Mouse (Mus musculus): ENCODE data around the gene Eif4a3. TPM values are rescaled to one million over a fixed set of nuclear protein-coding genes. Genes with fewer than 3 reads are reported as not detected.
"Not testable (repeated sequence)": the region's sequence is repeated elsewhere in the genome, so short reads cannot be mapped to it uniquely, and the experiment has no call there.

Eif4a3 gene
- polyA plus RNA-seq, 1 experiment from 2014 or later = 147 TPM

DNA sequence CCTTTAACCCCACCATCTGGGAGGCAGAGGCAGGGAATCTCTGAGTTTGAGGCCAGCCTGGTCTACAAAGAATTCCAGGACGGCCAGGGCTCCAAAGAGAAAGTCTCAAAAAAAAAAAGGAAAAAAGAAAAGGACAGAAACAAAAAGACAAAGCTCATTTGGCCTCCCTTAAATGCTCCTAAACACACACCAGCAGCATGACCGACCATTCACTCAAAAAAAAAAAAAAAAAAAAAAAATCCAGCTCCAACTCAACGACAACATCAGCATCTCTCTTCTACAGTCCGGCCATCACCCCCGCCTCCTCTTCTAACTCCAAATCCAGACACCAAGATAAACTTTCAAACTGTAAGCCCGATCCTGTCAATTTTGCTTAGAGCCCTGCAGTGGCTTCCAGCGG lies 972 bp downstream of the Eif4a3 start:
- ATAC-seq = no peak
- ChIA-PET POLR2A (interaction anchor here (0.6 to 1.3 kb wide), 4 partner anchors 8 to 26 kb away, joined by 3 to 5 read pairs (median 3); no protein-coding TSS in a partner anchor), CTCF (interaction anchor here (0.9 kb wide), 1 partner anchor 12 kb away, joined by 3 read pairs; no protein-coding TSS in a partner anchor)
- in situ Hi-C loops (cut with MboI; ENCODE audit: low pct_unique_long_range_greater_than_20kb) = no loop called here
- no peak for TF ChIP-seq CTCF (IDR thresholded peaks at IDR 0.05)
- H3K27me3 ChIP-seq = no peaks in the 10 kb centered on the region
- DNase-seq (ENCODE audit: low read depth, low spot score) = no peak

DNA sequence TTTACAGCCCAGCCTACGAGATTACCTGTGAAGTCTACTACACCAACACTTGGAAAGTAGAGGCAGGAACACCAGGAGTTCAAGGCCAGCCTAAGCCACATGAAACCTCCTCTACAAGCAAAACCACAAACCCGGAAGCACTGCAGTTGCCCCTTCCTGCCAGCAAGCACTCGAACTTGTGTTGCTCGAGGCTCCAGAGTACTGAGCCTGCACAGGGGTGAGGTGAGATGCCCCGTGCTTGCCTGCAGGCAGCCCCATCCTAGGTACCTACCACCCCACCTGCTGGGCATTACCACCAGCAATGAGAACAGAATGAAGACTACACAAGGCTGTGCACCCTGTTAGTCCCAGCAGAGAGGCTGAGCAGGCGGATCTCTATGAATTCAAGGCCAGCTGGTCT lies 1.9 kb downstream of the Eif4a3 start:
- ATAC-seq (no peak), DNase-seq (ENCODE audit: low read depth, low spot score) (no peak)
- ChIA-PET POLR2A (no interaction called here), CTCF (no interaction called here)
- no peak for TF ChIP-seq CTCF (IDR thresholded peaks at IDR 0.05)
- in situ Hi-C loops (cut with MboI; ENCODE audit: low pct_unique_long_range_greater_than_20kb) = no loop called here
- no peaks in the 10 kb centered on the region for H3K27me3 ChIP-seq

DNA sequence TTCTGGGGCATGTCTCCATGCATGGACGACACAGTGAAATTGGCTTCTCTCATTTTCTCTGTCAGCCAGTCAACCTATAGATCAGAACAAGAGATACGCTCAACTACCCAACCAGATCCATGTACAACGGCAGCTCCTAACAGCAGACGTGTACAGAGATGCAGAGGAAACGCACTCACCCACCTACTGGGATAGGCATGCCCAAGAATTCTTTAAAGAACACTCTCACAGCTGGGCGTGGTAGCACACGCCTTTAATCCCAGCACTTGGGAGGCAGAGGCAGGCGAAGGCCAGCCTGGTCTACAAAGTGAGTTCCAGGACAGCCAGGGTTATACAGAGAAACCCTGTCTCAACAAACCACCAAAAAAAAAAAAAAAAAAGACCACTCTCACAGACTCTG lies 7.0 kb downstream of the Eif4a3 start:
- CTCF ChIA-PET = interaction anchor here (2.5 kb wide), 1 partner anchor 20 kb away, joined by 5 read pairs; no protein-coding TSS in a partner anchor
- DNase-seq (ENCODE audit: low read depth, low spot score); ATAC-seq; H3K27me3 ChIP-seq; in situ Hi-C loops (cut with MboI; ENCODE audit: low pct_unique_long_range_greater_than_20kb): not testable (repeated sequence)
- POLR2A ChIA-PET = interaction anchor here (0.7 to 2.1 kb wide), 2 partner anchors 12 to 14 kb away, joined by 3 to 6 read pairs; no protein-coding TSS in a partner anchor

DNA sequence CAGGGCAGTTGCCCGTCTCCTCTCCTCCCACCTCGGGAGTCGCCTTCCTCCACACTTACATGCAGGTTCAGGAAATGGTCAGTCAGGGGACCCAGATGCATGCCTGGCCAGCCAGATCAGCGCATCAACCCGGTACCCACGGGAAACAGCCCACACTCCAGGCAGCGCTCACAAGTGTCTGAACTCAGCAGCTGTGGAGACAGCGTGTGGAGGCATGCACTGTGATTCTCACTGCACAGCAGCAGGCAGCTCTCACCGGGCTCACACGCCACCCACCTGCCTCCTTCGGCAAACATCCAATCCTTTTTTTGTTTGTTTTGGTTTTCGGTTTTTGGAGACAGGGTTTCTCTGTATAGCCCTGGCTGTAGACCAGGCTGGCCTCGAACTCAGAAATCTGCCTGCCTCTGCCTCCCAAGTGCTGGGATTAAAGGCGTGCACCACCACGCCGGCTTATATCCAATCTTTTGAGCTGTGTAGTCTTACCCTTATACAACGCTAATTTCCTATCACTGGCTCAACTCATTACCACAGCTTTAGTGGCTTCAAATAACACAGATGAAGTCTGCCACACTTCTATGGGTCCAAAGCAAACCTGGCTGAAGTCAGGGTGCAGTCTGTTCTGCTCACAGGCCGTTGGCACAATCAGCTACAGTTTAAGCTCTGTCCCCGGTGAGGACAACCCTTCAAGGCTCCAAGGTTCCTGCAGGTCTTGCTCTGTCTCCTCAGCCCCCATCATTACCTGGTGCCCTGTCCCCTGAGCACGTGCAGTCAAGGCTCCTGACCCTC lies 12.5 kb downstream of the Eif4a3 start:
- CTCF ChIA-PET = interaction anchor here (1.1 to 1.8 kb wide), 3 partner anchors 11 to 236 kb away, joined by 3 to 5 read pairs (median 3); no protein-coding TSS in a partner anchor
- DNase-seq (ENCODE audit: low read depth, low spot score) (no peak), ATAC-seq (no peak)
- in situ Hi-C loops (cut with MboI; ENCODE audit: low pct_unique_long_range_greater_than_20kb) = no loop called here
- POLR2A ChIA-PET = interaction anchor here (0.5 to 3.6 kb wide), 2 partner anchors 12 to 28 kb away, joined by 3 to 20 read pairs; no protein-coding TSS in a partner anchor
- TF ChIP-seq CTCF (IDR thresholded peaks at IDR 0.05) = no peak
- no peaks in the 10 kb centered on the region for H3K27me3 ChIP-seq

DNA sequence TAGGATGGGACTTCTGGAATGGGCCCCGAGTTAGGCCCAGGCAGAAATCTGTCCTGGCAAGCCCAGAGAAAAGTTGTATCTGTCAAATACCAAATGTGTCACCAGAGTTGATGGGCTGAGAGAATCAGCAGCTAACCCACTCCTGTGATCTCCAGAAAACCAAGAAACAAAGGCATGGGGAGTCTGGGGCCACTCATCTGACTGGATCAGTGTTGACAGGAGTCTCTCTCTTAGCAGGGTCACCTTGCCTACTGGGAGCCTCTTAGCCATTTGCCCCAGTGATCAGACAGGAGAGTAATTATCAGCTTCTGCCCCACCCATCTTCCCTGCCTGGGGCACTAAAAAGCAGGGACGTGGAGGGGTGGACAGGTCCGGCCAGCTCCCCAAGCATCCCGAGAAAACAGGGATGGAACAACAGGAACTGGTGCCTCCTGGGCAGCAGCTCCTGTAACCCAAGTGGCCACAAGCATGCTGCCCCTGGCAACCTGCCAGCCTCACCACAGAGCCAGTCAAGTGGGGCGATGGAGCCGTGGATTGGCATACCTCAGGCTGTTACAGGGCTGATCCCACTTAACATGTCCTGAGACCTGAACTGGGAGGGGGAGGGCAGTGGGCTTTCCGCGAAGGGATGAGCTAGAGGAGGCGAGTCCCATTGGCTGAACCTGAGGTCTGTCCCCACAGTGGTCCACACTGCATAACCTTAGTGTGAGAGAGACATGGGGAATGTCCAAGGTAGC lies 13.9 kb downstream of the Eif4a3 start:
- DNase-seq (ENCODE audit: low read depth, low spot score) (no peak), ATAC-seq (peak; percentile 85)
- ChIA-PET CTCF (interaction anchor here (1.1 to 2.4 kb wide), 6 partner anchors 10 to 234 kb away, joined by 3 to 9 read pairs (median 4); partner anchors contain the start of gene Gaa), POLR2A (interaction anchor here (0.8 to 3.6 kb wide), 4 partner anchors 11 to 18 kb away, joined by 3 to 20 read pairs (median 3); partner anchors contain the start of gene Gaa)
- no peak for TF ChIP-seq CTCF (IDR thresholded peaks at IDR 0.05)
- in situ Hi-C loops (cut with MboI; ENCODE audit: low pct_unique_long_range_greater_than_20kb) = no loop called here
- no peaks in the 10 kb centered on the region for H3K27me3 ChIP-seq

DNA sequence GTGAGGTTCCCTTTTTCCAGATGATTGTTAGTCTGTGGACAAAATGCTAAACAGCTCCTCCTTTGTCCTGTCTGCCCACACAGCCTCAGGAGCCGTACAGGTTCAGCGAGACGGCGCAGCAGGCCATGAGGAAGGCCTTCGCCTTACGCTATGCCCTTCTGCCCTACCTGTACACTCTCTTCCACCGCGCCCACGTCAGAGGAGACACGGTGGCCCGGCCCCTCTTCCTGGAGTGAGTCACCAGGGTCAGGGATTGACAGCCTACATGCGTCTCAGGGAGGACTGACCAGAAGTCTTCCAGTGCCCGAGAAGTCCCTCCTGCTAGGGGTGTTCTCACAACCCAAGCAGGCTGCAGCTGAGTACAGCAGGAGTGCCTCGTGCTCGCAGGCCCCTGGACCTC lies 18.9 kb downstream of the Eif4a3 start:
- ATAC-seq (no peak), DNase-seq (ENCODE audit: low read depth, low spot score) (no peak)
- H3K27me3 ChIP-seq = no peaks in the 10 kb centered on the region
- POLR2A ChIA-PET = interaction anchor here (1.0 to 1.8 kb wide), 2 partner anchors 12 to 18 kb away, joined by 5 to 6 read pairs; no protein-coding TSS in a partner anchor
- in situ Hi-C loops (cut with MboI; ENCODE audit: low pct_unique_long_range_greater_than_20kb) = no loop called here
- CTCF ChIA-PET = interaction anchor here (1.9 kb wide), 1 partner anchor 13 kb away, joined by 4 read pairs; the partner anchor contains the start of gene Gaa
- TF ChIP-seq CTCF (IDR thresholded peaks at IDR 0.05) = no peak

DNA sequence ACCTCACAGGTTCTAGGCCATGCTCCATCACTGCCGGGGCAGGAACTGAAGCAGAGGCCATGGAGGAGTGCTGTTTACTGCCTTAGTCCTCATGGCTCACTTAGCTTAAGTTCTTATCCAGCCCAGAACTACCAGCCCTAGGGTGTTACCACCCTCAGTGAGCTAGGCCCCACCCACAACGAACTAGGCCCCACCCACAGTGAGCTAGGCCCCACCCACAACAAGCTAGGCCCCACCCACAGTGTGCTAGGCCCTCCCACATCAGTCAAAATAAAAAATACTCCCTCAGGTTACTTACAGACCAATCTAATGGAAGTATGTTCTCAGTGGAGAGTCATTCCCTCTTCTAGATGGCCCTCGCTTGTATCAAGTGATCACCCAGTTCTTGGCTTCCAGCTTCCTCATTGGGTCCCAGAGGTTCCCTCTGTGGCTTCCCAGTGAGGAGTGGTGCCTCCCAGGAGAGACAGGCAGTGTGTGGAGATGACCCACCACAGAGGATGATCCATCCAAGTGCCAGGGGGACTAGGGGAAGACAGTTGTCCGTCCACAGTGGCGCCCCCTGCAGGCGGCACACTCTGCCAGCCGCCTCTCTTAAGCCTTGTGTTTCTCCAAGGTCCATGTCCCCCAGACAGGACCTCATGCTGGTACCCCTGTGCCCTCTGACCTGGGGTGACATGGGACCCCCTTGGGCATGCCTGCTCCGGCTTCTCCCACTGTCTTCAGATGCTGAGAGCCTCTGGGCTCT lies 26.5 kb downstream of the Eif4a3 start:
- TF ChIP-seq CTCF (IDR thresholded peaks at IDR 0.05) = no peak
- ChIA-PET CTCF (interaction anchor here (1.0 to 1.8 kb wide), 4 partner anchors 11 to 64 kb away, joined by 3 to 10 read pairs (median 5); no protein-coding TSS in a partner anchor), POLR2A (interaction anchor here (0.6 to 1.0 kb wide), 2 partner anchors 13 to 26 kb away, joined by 3 read pairs; no protein-coding TSS in a partner anchor)
- DNase-seq (ENCODE audit: low read depth, low spot score) (no peak), ATAC-seq (no peak)
- H3K27me3 ChIP-seq = no peaks in the 10 kb centered on the region
- in situ Hi-C loops (cut with MboI; ENCODE audit: low pct_unique_long_range_greater_than_20kb) = no loop called here

DNA sequence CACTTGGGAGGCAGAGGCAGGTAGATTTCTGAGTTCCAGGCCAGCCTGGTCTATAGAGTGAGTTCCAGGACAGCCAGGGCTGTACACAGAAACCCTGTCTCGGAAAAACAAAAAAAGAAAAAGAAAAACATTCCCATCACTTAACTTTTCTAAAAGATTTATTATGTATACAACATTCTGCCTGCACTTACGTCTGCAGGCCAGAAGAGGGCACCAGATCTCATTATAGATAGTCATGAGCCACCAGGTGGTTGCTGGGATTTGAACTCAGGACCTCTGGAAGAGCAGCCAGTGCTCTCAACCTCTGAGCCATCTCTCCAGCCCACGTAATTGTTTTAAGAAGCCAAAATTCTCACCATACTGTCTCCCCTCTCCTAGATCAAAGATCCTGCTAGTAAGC lies 27.4 kb downstream of the Eif4a3 start:
- in situ Hi-C loops (cut with MboI; ENCODE audit: low pct_unique_long_range_greater_than_20kb); H3K27me3 ChIP-seq; ATAC-seq; DNase-seq (ENCODE audit: low read depth, low spot score): not testable (repeated sequence)
- ChIA-PET CTCF (interaction anchor here (1.0 to 1.8 kb wide), 5 partner anchors 12 to 66 kb away, joined by 3 to 10 read pairs (median 5); no protein-coding TSS in a partner anchor), POLR2A (interaction anchor here (0.6 to 1.0 kb wide), 3 partner anchors 14 to 27 kb away, joined by 3 read pairs; no protein-coding TSS in a partner anchor)

DNA sequence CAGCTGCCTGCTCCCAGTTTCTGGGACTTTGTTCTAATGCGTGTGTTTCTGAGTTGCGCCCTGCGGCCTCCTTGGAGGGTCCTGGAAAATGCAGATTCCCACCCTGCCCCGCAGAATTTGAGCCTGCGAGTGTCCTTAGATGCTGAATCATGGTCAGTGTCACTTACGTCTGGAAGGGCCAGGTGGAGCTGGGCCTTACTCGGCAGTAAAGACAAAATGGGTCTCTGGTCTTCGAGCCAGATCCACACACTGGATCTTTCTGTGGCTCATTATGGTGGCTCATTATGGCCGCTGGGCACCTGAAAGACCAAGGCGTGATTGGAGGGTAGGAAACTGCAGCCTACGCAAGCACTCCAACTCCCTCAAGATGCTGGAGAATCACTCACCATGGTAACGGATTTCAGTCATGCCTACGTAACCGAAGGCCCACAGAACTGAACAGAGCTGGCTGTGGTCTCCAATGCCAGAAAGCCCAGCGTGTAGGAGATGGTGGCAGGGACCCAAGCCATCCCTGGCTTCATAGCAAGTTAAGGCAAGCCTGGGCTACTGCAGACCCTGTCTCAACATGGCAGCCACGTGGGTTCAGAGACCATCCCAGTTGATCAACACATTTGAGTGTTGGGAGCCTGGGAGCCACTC lies 31.2 kb downstream of the Eif4a3 start:
- POLR2A ChIA-PET = interaction anchor here (1.0 to 1.2 kb wide), 2 partner anchors 17 to 19 kb away, joined by 3 read pairs; no protein-coding TSS in a partner anchor
- ATAC-seq (no peak), DNase-seq (ENCODE audit: low read depth, low spot score) (no peak)
- no peak for TF ChIP-seq CTCF (IDR thresholded peaks at IDR 0.05)
- CTCF ChIA-PET = interaction anchor here (0.9 to 2.2 kb wide), 5 partner anchors 7 to 54 kb away, joined by 3 to 9 read pairs (median 4); no protein-coding TSS in a partner anchor
- in situ Hi-C loops (cut with MboI; ENCODE audit: low pct_unique_long_range_greater_than_20kb) = no loop called here
- H3K27me3 ChIP-seq = no peaks in the 10 kb centered on the region
